Mouse (Mus musculus) testis, adult 2 months (tissue): ENCODE results near the gene Olfr220.

Experiments
- CTCF ChIP-seq: fragments of 200-500 bp; IDR thresholded peaks from 2 replicates; pipeline ENCODE4 v1.5.1; 2012; ENCODE audit warnings: low read depth, mild to moderate bottlenecking, inconsistent platforms, low read length, moderate library complexity; ENCODE audit not compliant: control insufficient read depth, insufficient read depth, insufficient replicate concordance
- POLR2A ChIP-seq: fragments of 200-500 bp; IDR thresholded peaks from 2 replicates; pipeline ENCODE4 v1.6.1; 2012; ENCODE audit warnings: low read depth, mild to moderate bottlenecking, inconsistent platforms, low read length, moderate library complexity; ENCODE audit not compliant: control insufficient read depth

DNA sequence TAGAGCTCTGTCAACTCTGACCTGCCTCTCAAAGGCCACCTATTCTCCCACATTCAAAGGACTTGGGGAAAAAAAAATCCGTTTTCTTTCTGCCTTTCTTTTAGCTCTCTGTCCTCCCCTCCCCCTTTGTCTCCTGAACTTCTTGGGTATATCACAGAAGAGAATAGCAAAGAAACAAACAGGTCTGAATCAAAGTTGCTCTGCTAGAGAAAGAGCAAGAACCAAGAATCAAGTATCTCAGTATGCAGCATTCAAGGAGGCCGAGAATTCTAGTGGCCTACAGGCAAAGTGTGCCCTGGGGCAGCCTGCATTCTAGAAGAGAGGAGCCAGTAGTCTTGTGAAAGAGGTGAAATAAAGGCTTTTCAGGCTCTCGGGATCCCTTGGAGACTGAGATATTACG lies 58.2 kb downstream of the Olfr220 start:
- TF ChIP-seq CTCF (no peak), POLR2A (no peak)
